Mouse (Mus musculus) neural tube, embryonic 14.5 days (tissue): ENCODE measurements around the gene Zdhhc5. TPM values are rescaled to one million over a fixed set of nuclear protein-coding genes. Genes with fewer than 3 reads are reported as not detected.
"Not testable (repeated sequence)": the region's sequence is repeated elsewhere in the genome, so short reads cannot be mapped to it uniquely, and the experiment has no call there.

Experiments
- ATAC-seq: fragments of 200-750 bp; cut with Nextera tagmentation; 2 replicates; pipeline ENCODE4 v1.8.0; 2017; ENCODE audit warnings: low read depth, mild to moderate bottlenecking, moderate TSS enrichment, moderate library complexity
- H3K27ac ChIP-seq: fragments of 300-500 bp; sonication (generic); 2 replicates; pipeline ENCODE4 v1.5.1; 2014; ENCODE audit warnings: low read depth, mild to moderate bottlenecking, control low read depth, low read length, moderate library complexity, mixed read lengths
- H3K27me3 ChIP-seq: fragments of 300-500 bp; sonication (generic); 2 replicates; pipeline ENCODE4 v1.6.1; 2014; ENCODE audit warnings: low read length; ENCODE audit not compliant: control insufficient read depth, insufficient read depth
- H3K36me3 ChIP-seq: fragments of 300-500 bp; sonication (generic); 2 replicates; pipeline ENCODE4 v1.6.1; 2014; ENCODE audit warnings: low read length, mixed read lengths; ENCODE audit not compliant: control insufficient read depth, insufficient read depth
- H3K4me1 ChIP-seq: fragments of 300-500 bp; sonication (generic); 2 replicates; pipeline ENCODE4 v1.6.1; 2014; ENCODE audit warnings: low read length; ENCODE audit not compliant: control insufficient read depth, insufficient read depth
- H3K4me2 ChIP-seq: fragments of 300-500 bp; sonication (generic); 2 replicates; pipeline ENCODE4 v1.6.1; 2014; ENCODE audit warnings: mild to moderate bottlenecking, low read depth, low read length, control low read depth
- H3K4me3 ChIP-seq: fragments of 300-500 bp; sonication (generic); 2 replicates; pipeline ENCODE4 v1.5.1; 2014; ENCODE audit warnings: low read depth, low read length, control low read depth, mixed read lengths
- H3K9ac ChIP-seq: fragments of 300-500 bp; sonication (generic); replicated peaks from 2 replicates; pipeline ENCODE4 v1.6.1; 2014; ENCODE audit warnings: low read depth, mild to moderate bottlenecking, control low read depth, low read length, mixed read lengths
- H3K9me3 ChIP-seq: fragments of 300-500 bp; sonication (generic); 2 replicates; pipeline ENCODE4 v1.6.1; 2016; ENCODE audit warnings: low read length; ENCODE audit not compliant: control insufficient read depth
- WGBS: fragments of 180-500 bp; shearing (Covaris S2); extraction: QIAGEN DNeasy Blood & Tissue Kit; methylation state at CpG from one replicate; pipeline ENCODE4 v1.1.7; 2014; 5-methylcytosine and 5-hydroxymethylcytosine counted together
- polyA plus RNA-seq: library from polyadenylated mRNA; unstranded; fragments of >200 nt; fragmentation: Nextera tagmentation; extraction: Ambion mirVana; gene quantifications from 2 replicates; pipeline ENCODE4 v1.2.1, GENCODE M21; 2014

The Zdhhc5 gene
- polyA plus RNA-seq, 1 experiment from 2014 or later: 22.8 TPM

- H3K27me3 ChIP-seq: no peaks in the 10 kb centered on the region
- H3K9me3 ChIP-seq: no peaks in the 10 kb centered on the region
- no peak for ATAC-seq
- H3K4me3 ChIP-seq: peak overlapping the region; percentile 23
- no peaks in the 10 kb centered on the region for H3K36me3 ChIP-seq
- peak overlapping the region; percentile 26; the same call in 1 of the 2 replicates for H3K9ac ChIP-seq
- peaks cover 43% of the 10 kb centered on the region for H3K4me1 ChIP-seq
- 6% methylated on average over 27 of the region's 27 CpGs for WGBS
- peak overlapping the region; percentile 84 for H3K4me2 ChIP-seq
- no peak overlapping the region for H3K27ac ChIP-seq
Measured at GRCm38 (mm10) chr2:84736312-84737161, 21.6 kb upstream of the Zdhhc5 start.

- Histone ChIP-seq H3K4me3 (peak overlapping the region; percentile 61), H3K36me3 (no peaks in the 10 kb centered on the region), H3K27me3 (no peaks in the 10 kb centered on the region), H3K9ac (peak overlapping the region; percentile 90), H3K27ac (no peak overlapping the region), H3K9me3 (no peaks in the 10 kb centered on the region), H3K4me2 (peak overlapping the region; percentile 84), H3K4me1 (peaks cover 36% of the 10 kb centered on the region)
- 12% methylated on average over 7 of the region's 7 CpGs for WGBS
- no peak for ATAC-seq
Measured at GRCm38 (mm10) chr2:84735346-84735920, 20.5 kb upstream of the Zdhhc5 start.

DNA sequence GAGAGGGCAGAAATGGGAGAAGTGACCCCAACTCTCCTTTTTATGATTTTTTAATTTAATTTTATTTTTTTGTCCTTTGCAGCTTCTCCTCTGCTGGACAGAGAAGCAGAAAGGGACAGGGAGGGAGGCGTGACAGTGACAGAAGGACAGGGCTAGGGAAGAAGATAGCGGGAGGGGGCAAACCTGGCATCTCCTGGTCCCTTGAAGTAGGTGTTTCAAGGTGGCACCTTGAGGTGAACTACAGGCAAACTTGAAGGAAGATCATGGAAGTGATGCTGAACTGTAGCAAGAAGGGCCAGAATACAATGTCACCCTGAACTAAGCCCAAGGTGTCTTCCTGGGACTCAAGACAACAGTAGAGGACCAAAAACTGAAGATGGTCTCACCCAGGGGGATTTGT, 19.9 kb upstream of the Zdhhc5 start:
- peak overlapping the region; percentile 61 for H3K4me3 ChIP-seq
- no peaks in the 10 kb centered on the region for H3K27me3 ChIP-seq
- peaks cover 36% of the 10 kb centered on the region for H3K4me1 ChIP-seq
- H3K4me2 ChIP-seq: peak overlapping the region; percentile 84
- ATAC-seq: no peak
- H3K9me3 ChIP-seq: no peaks in the 10 kb centered on the region
- peak overlapping the region; percentile 90 for H3K9ac ChIP-seq
- peak overlapping the region; percentile 90 for H3K27ac ChIP-seq
- WGBS: 0% methylated on average over 2 of the region's 2 CpGs
- H3K36me3 ChIP-seq: no peaks in the 10 kb centered on the region

DNA sequence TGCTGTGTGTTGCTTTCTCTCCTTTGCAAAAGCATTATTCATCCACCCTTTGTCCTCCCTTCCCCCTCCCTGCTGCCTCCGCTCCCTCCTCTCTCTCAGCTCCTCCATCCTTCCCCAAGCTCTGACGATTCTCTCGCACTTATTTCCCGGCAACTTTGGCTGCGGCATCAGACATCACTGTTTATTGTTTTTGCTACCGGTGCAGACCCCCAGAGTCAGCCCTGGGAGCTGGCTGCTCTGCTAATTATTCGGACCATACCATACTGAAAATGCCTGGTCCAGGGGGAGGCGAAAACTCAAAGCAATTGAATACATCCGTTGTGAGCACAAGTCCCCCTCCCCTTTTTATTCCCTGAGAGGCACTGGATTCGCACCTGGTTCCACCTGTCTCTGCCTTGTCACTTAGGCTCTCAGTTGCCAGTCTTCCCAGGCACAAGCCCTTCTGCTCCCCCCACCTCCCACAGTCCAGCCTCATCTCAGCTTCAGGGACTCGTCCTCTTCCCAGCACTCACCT, 19.4 kb upstream of the Zdhhc5 start:
- Histone ChIP-seq H3K4me2 (peak overlapping the region; percentile 84), H3K4me1 (peaks cover 36% of the 10 kb centered on the region), H3K9ac (peak overlapping the region; percentile 90), H3K27me3 (no peaks in the 10 kb centered on the region), H3K36me3 (no peaks in the 10 kb centered on the region), H3K27ac (peak overlapping the region; percentile 90), H3K4me3 (peak overlapping the region; percentile 61), H3K9me3 (no peaks in the 10 kb centered on the region)
- ATAC-seq: peak; percentile 60
- under 1% methylated on average over 11 of the region's 11 CpGs for WGBS

DNA sequence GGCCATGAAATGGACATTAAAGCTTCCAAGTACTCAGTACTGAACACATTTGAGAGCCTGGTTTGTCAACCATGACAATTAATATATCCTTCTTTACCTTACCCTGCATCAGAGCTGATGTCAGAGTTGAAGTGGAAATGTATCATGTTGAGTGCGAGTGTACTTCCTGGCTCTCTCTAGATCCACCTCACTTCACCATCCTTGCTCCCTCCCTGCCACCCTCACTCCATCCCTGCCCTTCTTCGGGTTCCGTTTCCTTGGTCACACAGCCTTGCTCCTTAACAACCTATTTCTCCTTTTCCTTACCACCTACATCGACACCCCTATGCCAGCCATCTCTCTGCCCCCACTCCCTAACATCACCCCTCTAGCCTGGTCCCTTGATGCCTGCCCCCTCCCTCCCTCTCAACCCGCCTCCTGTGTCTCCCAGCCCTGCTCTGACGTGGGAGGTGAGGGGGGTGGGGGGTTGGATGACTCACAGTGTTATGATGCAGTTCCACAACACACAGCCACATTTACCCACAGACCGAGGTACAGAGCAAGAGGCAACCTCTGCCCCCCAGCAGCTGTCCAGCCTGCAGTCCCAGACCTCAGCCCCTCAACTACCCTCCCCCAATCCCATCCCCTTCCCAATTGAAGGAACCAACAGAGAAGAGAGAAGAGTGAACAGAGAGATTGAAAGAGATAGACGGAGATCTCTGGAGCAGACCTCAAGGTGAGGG, 18.8 kb upstream of the Zdhhc5 start, which contains the start of gene Ypel4:
Ypel4 (plus strand) TSS at position 480 of the 722 bp plus-strand sequence.
- peak within 1 kb of the TSS; percentile 90 for H3K27ac ChIP-seq
- ATAC-seq: peak; percentile 85
- H3K4me1 ChIP-seq: peaks cover 36% of the 10 kb centered on the region
- no peaks in the 10 kb centered on the region for H3K9me3 ChIP-seq
- peak within 1 kb of the TSS; percentile 84 for H3K4me2 ChIP-seq
- 4% methylated on average over 8 of the region's 8 CpGs for WGBS
- peak within 1 kb of the TSS; percentile 90 for H3K9ac ChIP-seq
- no peaks in the 10 kb centered on the region for H3K27me3 ChIP-seq
- H3K4me3 ChIP-seq: peak within 1 kb of the TSS; percentile 61
- no peaks in the 10 kb centered on the region for H3K36me3 ChIP-seq

GRCm38 (mm10) chr2:84732394-84732793, 17.4 kb upstream of the Zdhhc5 start:
- H3K27ac ChIP-seq: no peak overlapping the region
- no peak overlapping the region for H3K4me2 ChIP-seq
- H3K9ac ChIP-seq: no peak overlapping the region
- ATAC-seq: no peak
- 89% methylated on average over 1 of the region's 1 CpGs for WGBS
- peaks cover 31% of the 10 kb centered on the region for H3K4me1 ChIP-seq
- no peaks in the 10 kb centered on the region for H3K36me3 ChIP-seq
- H3K27me3 ChIP-seq: no peaks in the 10 kb centered on the region
- H3K9me3 ChIP-seq: no peaks in the 10 kb centered on the region
- no peak overlapping the region for H3K4me3 ChIP-seq

DNA sequence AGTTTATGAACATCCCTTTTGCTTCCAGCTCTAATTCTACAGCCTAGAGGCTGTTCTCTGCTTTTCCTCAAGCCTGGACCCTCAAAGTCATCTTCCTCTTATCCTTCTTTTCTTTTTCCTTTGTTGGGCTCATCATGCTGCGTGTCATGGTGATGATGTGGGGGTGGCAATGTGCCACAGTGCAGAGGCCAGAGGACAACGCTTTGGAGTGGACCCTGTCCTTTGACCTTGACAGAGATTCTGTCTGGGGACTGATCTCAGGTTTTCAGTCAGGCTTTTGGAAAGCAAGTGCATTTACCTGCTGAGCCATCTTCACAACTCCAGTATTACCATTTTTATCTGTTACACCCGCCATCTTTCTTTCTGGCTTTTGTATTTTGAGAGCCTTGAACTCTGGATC, 16.2 kb upstream of the Zdhhc5 start:
- no peak overlapping the region for H3K9ac ChIP-seq
- H3K4me3 ChIP-seq: no peak overlapping the region
- H3K4me1 ChIP-seq: peaks cover 24% of the 10 kb centered on the region
- no peaks in the 10 kb centered on the region for H3K27me3 ChIP-seq
- H3K9me3 ChIP-seq: no peaks in the 10 kb centered on the region
- ATAC-seq: no peak
- WGBS: 86% methylated on average over 3 of the region's 3 CpGs
- H3K4me2 ChIP-seq: no peak overlapping the region
- H3K36me3 ChIP-seq: no peaks in the 10 kb centered on the region
- H3K27ac ChIP-seq: no peak overlapping the region

GRCm38 (mm10) chr2:84728191-84728590, 13.2 kb upstream of the Zdhhc5 start:
- H3K4me3 ChIP-seq, H3K9ac ChIP-seq, H3K27ac ChIP-seq, ATAC-seq, H3K9me3 ChIP-seq, H3K27me3 ChIP-seq: not testable (repeated sequence)
- H3K4me1 ChIP-seq: peaks cover 20% of the 10 kb centered on the region
- H3K4me2 ChIP-seq: peak overlapping the region; percentile 94; the same call in 1 of the 2 replicates
- peaks cover 14% of the 10 kb centered on the region for H3K36me3 ChIP-seq
- 82% methylated on average over 5 of the region's 5 CpGs for WGBS
